Mouse (Mus musculus) hindbrain, embryonic 13.5 days (tissue): ENCODE data around the gene Cul7. TPM values are rescaled to one million over a fixed set of nuclear protein-coding genes. Genes with fewer than 3 reads are reported as not detected.

Source experiments
- ATAC-seq: fragments of 200-750 bp; cut with Nextera tagmentation; 2 replicates; pipeline ENCODE4 v1.8.0; 2017; ENCODE audit warnings: moderate TSS enrichment; ENCODE audit not compliant: low FRiP score
- H3K27ac ChIP-seq: fragments of 300-500 bp; sonication (generic); 2 replicates; pipeline ENCODE4 v1.5.1; 2015; ENCODE audit warnings: inconsistent platforms, mild to moderate bottlenecking, moderate library complexity
- H3K27me3 ChIP-seq: fragments of 300-500 bp; sonication (generic); 2 replicates; pipeline ENCODE4 v1.6.1; 2015; ENCODE audit warnings: mild to moderate bottlenecking, inconsistent platforms
- H3K36me3 ChIP-seq: fragments of 300-500 bp; sonication (generic); 2 replicates; pipeline ENCODE4 v1.6.1; 2015; ENCODE audit warnings: mild to moderate bottlenecking, inconsistent platforms
- H3K4me1 ChIP-seq: fragments of 300-500 bp; sonication (generic); replicated peaks from 2 replicates; pipeline ENCODE4 v1.6.1; 2015; ENCODE audit warnings: inconsistent platforms
- H3K4me2 ChIP-seq: fragments of 300-500 bp; sonication (generic); 2 replicates; pipeline ENCODE4 v1.6.1; 2015; ENCODE audit warnings: inconsistent platforms, mild to moderate bottlenecking, moderate library complexity
- H3K4me3 ChIP-seq: fragments of 300-500 bp; sonication (generic); 2 replicates; pipeline ENCODE4 v1.5.1; 2015; ENCODE audit warnings: mild to moderate bottlenecking, inconsistent platforms
- H3K9ac ChIP-seq: fragments of 300-500 bp; sonication (generic); 2 replicates; pipeline ENCODE4 v1.6.1; 2015; ENCODE audit warnings: mild to moderate bottlenecking, inconsistent platforms
- H3K9me3 ChIP-seq: fragments of 300-500 bp; sonication (generic); 2 replicates; pipeline ENCODE4 v1.6.1; 2016; ENCODE audit warnings: inconsistent platforms
- WGBS: fragments of 180-500 bp; shearing (Covaris S2); methylation state at CpG from one replicate; pipeline ENCODE4 v1.1.7; 2015; 5-methylcytosine and 5-hydroxymethylcytosine counted together
- polyA plus RNA-seq: library from polyadenylated mRNA; unstranded; fragments of >200 nt; fragmentation: Nextera tagmentation; extraction: Ambion mirVana; gene quantifications from 2 replicates; pipeline ENCODE4 v1.2.1, GENCODE M21; 2015

Cul7 gene
- polyA plus RNA-seq, 1 experiment from 2014 or later, result 40.0 TPM

GRCm38 (mm10) chr17:46618394-46618768 is 31.8 kb upstream of the Cul7 start:
- Histone ChIP-seq H3K9ac (peak overlapping the region; percentile 65), H3K4me3 (no peak overlapping the region)

GRCm38 (mm10) chr17:46618769-46619682 is 31.1 kb upstream of the Cul7 start:
- peak; percentile 29; the same call in 1 of the 2 replicates for ATAC-seq
- Histone ChIP-seq H3K9ac (peak overlapping the region; percentile 65), H3K4me2 (peak overlapping the region; percentile 38), H3K27me3 (no peaks in the 10 kb centered on the region), H3K4me3 (no peak overlapping the region), H3K9me3 (no peaks in the 10 kb centered on the region), H3K27ac (peak overlapping the region; percentile 88), H3K36me3 (no peaks in the 10 kb centered on the region), H3K4me1 (peaks cover 74% of the 10 kb centered on the region)
- WGBS, result 5% methylated on average over 27 of the region's 27 CpGs

More at GRCm38 (mm10) chr17:46618394-46618768, 31.8 kb upstream of the Cul7 start:
- Histone ChIP-seq H3K27me3 (no peaks in the 10 kb centered on the region), H3K9me3 (no peaks in the 10 kb centered on the region), H3K36me3 (no peaks in the 10 kb centered on the region), H3K4me2 (peak overlapping the region; percentile 38), H3K27ac (peak overlapping the region; percentile 88), H3K4me1 (peaks cover 74% of the 10 kb centered on the region)
- 17% methylated on average over 6 of the region's 6 CpGs for WGBS
- ATAC-seq, result no peak

DNA sequence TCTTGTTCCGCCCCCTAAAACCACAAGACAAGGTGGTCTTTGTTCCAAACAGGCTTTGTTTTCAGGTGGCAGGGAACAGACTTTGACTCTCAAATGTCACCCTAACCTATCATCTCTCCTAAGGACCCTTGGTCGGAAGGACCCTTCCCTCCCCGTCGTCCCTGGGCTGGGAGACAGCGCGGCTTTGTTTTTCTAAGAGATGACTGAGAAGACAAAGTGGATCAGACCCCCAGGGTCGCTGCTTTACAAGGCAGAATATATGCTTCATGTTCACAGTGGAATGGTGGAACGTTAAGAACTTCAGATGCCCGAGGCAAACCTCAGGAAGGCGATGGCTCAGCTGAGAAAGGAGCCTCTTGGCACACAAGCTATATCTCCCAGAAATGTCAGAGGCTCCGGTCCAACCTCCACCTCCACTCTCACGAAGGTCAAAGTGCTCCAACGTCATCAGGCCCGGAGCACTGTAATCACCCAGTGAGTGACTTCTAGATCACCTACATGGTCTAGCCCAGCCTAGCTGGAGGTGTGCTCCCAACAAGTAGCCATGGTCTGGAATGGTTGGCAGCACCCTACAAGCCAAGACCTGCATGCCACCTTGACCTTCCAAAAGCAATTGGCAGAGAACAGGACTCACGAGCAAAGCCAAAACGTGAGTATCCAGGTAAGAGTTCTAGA is 30.3 kb upstream of the Cul7 start:
- Histone ChIP-seq H3K4me3 (no peak overlapping the region), H3K9me3 (no peaks in the 10 kb centered on the region), H3K4me1 (peaks cover 81% of the 10 kb centered on the region), H3K9ac (peak overlapping the region; percentile 65), H3K27ac (peak overlapping the region; percentile 88), H3K27me3 (no peaks in the 10 kb centered on the region), H3K4me2 (peak overlapping the region; percentile 38), H3K36me3 (no peaks in the 10 kb centered on the region)
- no peak for ATAC-seq
- 29% methylated on average over 16 of the region's 16 CpGs for WGBS

GRCm38 (mm10) chr17:46621324-46621723 is 28.8 kb upstream of the Cul7 start:
- Histone ChIP-seq H3K4me2 (peak overlapping the region; percentile 4; the same call in 1 of the 2 replicates), H3K9me3 (no peaks in the 10 kb centered on the region), H3K4me1 (peaks cover 85% of the 10 kb centered on the region), H3K27me3 (no peaks in the 10 kb centered on the region), H3K9ac (no peak overlapping the region), H3K36me3 (no peaks in the 10 kb centered on the region), H3K27ac (peak overlapping the region; percentile 67), H3K4me3 (no peak overlapping the region)
- 66% methylated on average over 15 of the region's 15 CpGs for WGBS
- ATAC-seq, result no peak

DNA sequence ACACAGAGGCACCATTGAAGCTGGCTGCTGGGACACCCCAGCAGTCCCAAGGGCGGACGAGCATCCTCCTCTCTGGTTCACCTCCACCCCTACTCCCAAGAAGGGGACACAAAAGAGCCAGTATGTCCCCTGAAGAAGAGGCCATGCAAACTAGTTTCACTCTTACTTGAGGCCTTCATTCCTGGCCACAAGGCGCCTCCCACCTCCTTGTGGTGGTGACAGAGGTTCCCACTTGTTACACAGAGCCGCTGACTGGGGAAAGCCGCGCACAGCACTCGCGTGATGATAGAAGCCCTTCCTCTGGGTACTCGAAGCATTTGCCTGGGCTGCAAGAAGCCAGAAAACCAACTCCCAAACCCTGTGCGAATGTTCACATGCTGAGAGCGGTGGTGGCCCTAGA is 27.9 kb upstream of the Cul7 start:
- H3K27me3 ChIP-seq, result no peaks in the 10 kb centered on the region
- no peak for ATAC-seq
- no peak overlapping the region for H3K27ac ChIP-seq
- H3K36me3 ChIP-seq, result no peaks in the 10 kb centered on the region
- 82% methylated on average over 11 of the region's 11 CpGs for WGBS
- no peak overlapping the region for H3K9ac ChIP-seq
- no peaks in the 10 kb centered on the region for H3K9me3 ChIP-seq
- no peak overlapping the region for H3K4me3 ChIP-seq
- H3K4me1 ChIP-seq, result peaks cover 87% of the 10 kb centered on the region
- no peak overlapping the region for H3K4me2 ChIP-seq

- peaks cover 79% of the 10 kb centered on the region for H3K4me1 ChIP-seq
- H3K4me3 ChIP-seq, result no peak overlapping the region
- peak overlapping the region; percentile 63 for H3K9ac ChIP-seq
- H3K36me3 ChIP-seq, result no peaks in the 10 kb centered on the region
- ATAC-seq, result no peak
- 28% methylated on average over 10 of the region's 10 CpGs for WGBS
- H3K9me3 ChIP-seq, result no peaks in the 10 kb centered on the region
- peak overlapping the region; percentile 70 for H3K27ac ChIP-seq
- no peaks in the 10 kb centered on the region for H3K27me3 ChIP-seq
- peak overlapping the region; percentile 26; the same call in 1 of the 2 replicates for H3K4me2 ChIP-seq
Measured at GRCm38 (mm10) chr17:46623819-46624557, 26.1 kb upstream of the Cul7 start.

DNA sequence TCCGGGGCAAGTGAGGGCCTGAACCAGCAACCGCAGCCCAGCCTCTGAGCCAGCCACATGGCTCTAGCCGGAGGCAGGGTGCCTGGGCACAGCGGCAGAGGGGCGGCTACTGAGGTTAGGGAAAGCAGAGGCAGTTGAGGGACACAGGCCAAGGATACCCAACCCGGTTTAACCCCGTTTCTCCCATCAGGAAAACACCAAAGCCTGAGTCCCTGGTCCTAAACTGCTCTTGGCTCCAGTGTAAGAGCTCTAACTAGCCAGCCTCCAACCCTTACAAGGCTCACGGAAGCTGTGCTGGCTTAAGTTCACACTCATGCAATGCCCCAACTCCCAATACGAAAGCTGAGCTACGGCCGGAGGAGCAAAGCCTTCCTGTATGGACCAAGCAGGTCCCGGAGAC is 25.5 kb upstream of the Cul7 start:
- peak overlapping the region; percentile 26; the same call in 1 of the 2 replicates for H3K4me2 ChIP-seq
- H3K9ac ChIP-seq, result peak overlapping the region; percentile 63
- H3K27ac ChIP-seq, result peak overlapping the region; percentile 70
- H3K27me3 ChIP-seq, result no peaks in the 10 kb centered on the region
- peaks cover 75% of the 10 kb centered on the region for H3K4me1 ChIP-seq
- WGBS, result 66% methylated on average over 12 of the region's 12 CpGs
- no peaks in the 10 kb centered on the region for H3K9me3 ChIP-seq
- no peak overlapping the region for H3K4me3 ChIP-seq
- no peaks in the 10 kb centered on the region for H3K36me3 ChIP-seq
- no peak for ATAC-seq

DNA sequence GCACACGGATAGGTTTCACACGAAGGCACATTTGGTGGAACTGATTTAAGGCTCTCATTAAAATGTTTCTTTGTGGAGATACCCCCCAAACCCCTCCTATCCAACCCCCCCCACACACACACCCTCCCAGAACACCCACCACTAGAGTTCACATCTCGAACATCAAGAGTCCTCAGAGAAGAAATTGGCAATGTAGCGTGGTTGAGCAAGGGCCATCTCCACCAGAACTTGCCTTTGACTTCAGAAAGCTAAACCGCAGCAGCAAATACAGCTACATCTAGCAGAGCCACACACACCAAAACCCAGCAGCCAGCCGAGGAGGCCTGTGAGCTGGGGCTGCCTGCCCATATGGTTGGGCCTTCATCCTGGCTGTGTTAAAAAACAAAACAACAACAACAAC is 22.7 kb upstream of the Cul7 start:
- 62% methylated on average over 6 of the region's 6 CpGs for WGBS
- no peaks in the 10 kb centered on the region for H3K27me3 ChIP-seq
- peak overlapping the region; percentile 96 for H3K4me3 ChIP-seq
- H3K27ac ChIP-seq, result no peak overlapping the region
- peaks cover 11% of the 10 kb centered on the region for H3K36me3 ChIP-seq
- peak overlapping the region; percentile 71 for H3K4me2 ChIP-seq
- peaks cover 60% of the 10 kb centered on the region for H3K4me1 ChIP-seq
- ATAC-seq, result no peak
- H3K9ac ChIP-seq, result peak overlapping the region; percentile 98
- no peaks in the 10 kb centered on the region for H3K9me3 ChIP-seq

DNA sequence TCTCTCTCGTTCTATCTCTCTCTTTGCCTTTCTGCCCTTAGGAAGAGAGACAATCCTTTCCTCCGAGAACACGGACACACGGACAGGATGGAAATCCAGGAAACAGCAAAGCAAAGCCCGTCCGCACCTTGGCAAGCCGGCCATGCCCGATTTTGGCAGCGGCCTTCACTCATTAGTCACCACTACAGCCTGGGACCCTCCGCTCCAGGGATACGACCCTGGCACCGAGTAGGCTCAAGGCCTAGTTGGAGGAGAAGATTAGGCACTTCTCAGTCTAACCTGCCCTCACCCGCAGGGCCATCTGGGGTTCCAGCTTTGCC is 21.7 kb upstream of the Cul7 start:
- H3K36me3 ChIP-seq, result peaks cover 21% of the 10 kb centered on the region
- peak overlapping the region; percentile 98 for H3K9ac ChIP-seq
- H3K27me3 ChIP-seq, result no peaks in the 10 kb centered on the region
- peak overlapping the region; percentile 96 for H3K4me3 ChIP-seq
- WGBS, result under 1% methylated on average over 13 of the region's 13 CpGs
- H3K4me2 ChIP-seq, result peak overlapping the region; percentile 71
- 0 out of 2 replicates have a peak, but pooled peaks have one; percentile 25 for ATAC-seq
- H3K27ac ChIP-seq, result peak overlapping the region; percentile 95
- no peaks in the 10 kb centered on the region for H3K9me3 ChIP-seq
- peaks cover 52% of the 10 kb centered on the region for H3K4me1 ChIP-seq

GRCm38 (mm10) chr17:46628791-46629684 is 21.1 kb upstream of the Cul7 start, which contains the start of gene Ptk7:
TSS of gene Ptk7 (minus strand) at chr17:46629504.
- Histone ChIP-seq H3K36me3 (peaks cover 27% of the 10 kb centered on the region), H3K27ac (peak within 1 kb of the TSS; percentile 95), H3K9ac (peak within 1 kb of the TSS; percentile 98), H3K27me3 (no peaks in the 10 kb centered on the region), H3K4me3 (peak within 1 kb of the TSS; percentile 96), H3K9me3 (no peaks in the 10 kb centered on the region), H3K4me2 (peak within 1 kb of the TSS; percentile 71), H3K4me1 (peaks cover 46% of the 10 kb centered on the region)
- under 1% methylated on average over 82 of the region's 90 CpGs for WGBS
- peak; percentile 73 for ATAC-seq

GRCm38 (mm10) chr17:46629685-46630441 is 20.3 kb upstream of the Cul7 start:
- no peaks in the 10 kb centered on the region for H3K27me3 ChIP-seq
- H3K4me1 ChIP-seq, result peaks cover 38% of the 10 kb centered on the region
- peak overlapping the region; percentile 95 for H3K27ac ChIP-seq
- 6% methylated on average over 12 of the region's 12 CpGs for WGBS
- H3K9ac ChIP-seq, result peak overlapping the region; percentile 98
- H3K9me3 ChIP-seq, result no peaks in the 10 kb centered on the region
- H3K4me3 ChIP-seq, result peak overlapping the region; percentile 96
- peaks cover 32% of the 10 kb centered on the region for H3K36me3 ChIP-seq
- H3K4me2 ChIP-seq, result peak overlapping the region; percentile 71
- peak; percentile 53 for ATAC-seq
